ENCODE assay signal across 8 mouse cellular contexts in genomic region chr10:63421739-63422735, GRCm38 (mm10). TPM values are rescaled to one million over a fixed set of nuclear protein-coding genes. Genes with fewer than 3 reads are reported as not detected.
DNase-seq lines count a peak whose midpoint lies in the region; ATAC-seq and TF ChIP-seq lines count a peak whose summit lies in the region.

Gene Gm7075, minus strand, starts transcription at chr10:63421789.

- CTCF ChIA-PET in Patski (lab: Charles Lee) = no interaction called here

- ATAC-seq in CD4-positive, CD25-positive, alpha-beta regulatory T cell, adult 4 months = no peak
- peak; percentile 65 for ATAC-seq in Patski
- 0 out of 2 replicates have a peak, but pooled peaks have one; percentile 29 for ATAC-seq in stomach, postnatal 0 days (ENCODE audit: low FRiP score, low TSS enrichment)

- DNase-seq in CD4-positive, CD25-positive, alpha-beta regulatory T cell, adult 2 months (ENCODE audit: low read depth, low spot score) = peak; percentile 75
- DNase-seq in kidney, adult 9 months = peak; percentile 70
- DNase-seq in kidney, adult 11 months = no peak
- DNase-seq in Patski (ENCODE audit: low read depth, low spot score) = no peak
- DNase-seq in gastrocnemius, postnatal 14 days = peak; percentile 17
- peak; percentile 33 for DNase-seq in lung, postnatal 25 days (ENCODE audit: low spot score)
- DNase-seq in stomach, postnatal 0 days (ENCODE audit: low spot score) = peak; percentile 37

- POLR2A ChIA-PET in Patski (lab: Charles Lee) = interaction anchor here (0.7 kb wide), 1 partner anchor 35 kb away, joined by 4 read pairs; no protein-coding TSS in a partner anchor

- in situ Hi-C loops in Patski (cut with MboI; ENCODE audit: low pct_unique_long_range_greater_than_20kb) = no loop called here

- intact Hi-C loops in gastrocnemius, postnatal 14 days (cut with DNase I; ENCODE audit: low total_unique reads) = loop anchor here (10.0 kb wide), 1 partner anchor 273 kb away; no protein-coding TSS in a partner anchor

- H3K27me3 ChIP-seq in Patski = no peaks in the 10 kb centered on the region
- no peaks in the 10 kb centered on the region for H3K27me3 ChIP-seq in stomach, postnatal 0 days (ENCODE audit: control insufficient read depth, insufficient read depth, low read length)

- no peaks in the 10 kb centered on the region for H3K9me3 ChIP-seq in stomach, postnatal 0 days (ENCODE audit: control insufficient read depth, low read length)

- H3K9ac ChIP-seq in stomach, postnatal 0 days (ENCODE audit: low read length) = no peak within 1 kb of the TSS

- WGBS in stomach, postnatal 0 days = 85% methylated on average over 18 of the region's 18 CpGs

- H3K4me3 ChIP-seq in stomach, postnatal 0 days (ENCODE audit: low read depth, low read length) = no peak within 1 kb of the TSS

- peak; percentile 77 for TF ChIP-seq CTCF in Patski (IDR thresholded peaks at IDR 0.05)
- peak; percentile 60 for TF ChIP-seq CTCF in stomach, postnatal 0 days (IDR thresholded peaks at IDR 0.05; ENCODE audit: low read depth)

- H3K4me1 ChIP-seq in stomach, postnatal 0 days (replicated peaks; ENCODE audit: control insufficient read depth, insufficient read depth) = no peaks in the 10 kb centered on the region

- no peaks in the 10 kb centered on the region for H3K36me3 ChIP-seq in stomach, postnatal 0 days (ENCODE audit: control insufficient read depth, insufficient read depth, low read length)

- H3K27ac ChIP-seq in stomach, postnatal 0 days (replicated peaks) = no peak within 1 kb of the TSS

- TF ChIP-seq EP300 in stomach, postnatal 0 days (optimal IDR thresholded peaks at IDR 0.05) = no peak

- H3K4me2 ChIP-seq in stomach, postnatal 0 days (replicated peaks; ENCODE audit: low read depth) = no peak within 1 kb of the TSS

RNA-seq across cellular contexts. Expression of gene Gm7075, which starts in this region (rescaled TPM):
- polyA plus RNA-seq in CD4-positive, CD25-positive, alpha-beta regulatory T cell, adult 4 months (2017; shearing (Covaris generic)) = not detected
- polyA plus RNA-seq in Patski (2021) = not detected
- not detected for total RNA-seq in gastrocnemius, postnatal 14 days (2021)
- not detected in 2 replicates for polyA plus RNA-seq in stomach, postnatal 0 days (2015; fragmentation: Nextera tagmentation; extraction: Ambion mirVana)

Comparison
In these comparisons a context has a peak if more than half of its experiments do, and no peak if none do; other contexts are left out.
1. DNase-seq: peak in CD4-positive, CD25-positive, alpha-beta regulatory T cell, adult 2 months (single experiment), kidney, adult 9 months (single experiment) and lung, postnatal 25 days (single experiment); none in kidney, adult 11 months (single experiment) and Patski (single experiment).
2. Peak in ATAC-seq in Patski; RNA of the gene not detected or under 1 TPM.
3. Peak in DNase-seq in gastrocnemius, postnatal 14 days; RNA of the gene not detected or under 1 TPM.
4. Peak in DNase-seq and ATAC-seq in stomach, postnatal 0 days; RNA of the gene not detected or under 1 TPM.